Mouse (Mus musculus) heart, postnatal 0 days (tissue): ENCODE results near the gene Rbp4.

Experiments
- CTCF ChIP-seq: IDR thresholded peaks from 2 replicates; pipeline ENCODE4 v1.5.1; 2016; ENCODE audit warnings: antibody characterized with exemption, control low read depth, low read depth
- EP300 ChIP-seq: IDR thresholded peaks from 2 replicates; pipeline ENCODE4 v1.6.1; 2016; ENCODE audit warnings: antibody characterized with exemption, low read depth

DNA sequence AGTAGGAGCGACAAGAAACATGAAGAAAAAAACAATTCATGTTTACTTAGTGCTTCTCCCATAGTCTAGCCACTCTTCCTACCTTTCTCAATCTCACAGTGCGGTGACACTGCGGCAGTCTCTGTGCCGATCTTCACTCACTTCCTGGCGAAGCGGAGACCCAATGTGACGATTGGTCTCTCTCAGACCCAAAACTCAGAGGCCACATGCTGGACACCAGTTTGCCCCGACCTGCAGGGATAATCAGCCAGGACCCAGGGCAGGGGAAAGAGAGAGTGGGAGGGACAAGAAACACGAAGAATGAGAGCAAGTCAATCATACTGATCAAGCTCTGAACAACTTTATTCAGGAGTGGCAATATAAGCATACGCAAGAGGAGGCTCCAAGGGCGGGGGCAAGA lies 50.0 kb downstream of the Rbp4 start:
- TF ChIP-seq CTCF (no peak), EP300 (no peak)
